Mouse (Mus musculus): Measurements from ENCODE around the gene Timp3. TPM values are rescaled to one million over a fixed set of nuclear protein-coding genes. Genes with fewer than 3 reads are reported as not detected.
A peak's percentile ranks its signal among the peaks of the same experiment; 100 is the strongest.

Gene Timp3
- polyA plus RNA-seq (2014; fragmentation: Nextera tagmentation; extraction: Ambion mirVana) = 20.2 and 20.7 TPM in 2 replicates

DNA sequence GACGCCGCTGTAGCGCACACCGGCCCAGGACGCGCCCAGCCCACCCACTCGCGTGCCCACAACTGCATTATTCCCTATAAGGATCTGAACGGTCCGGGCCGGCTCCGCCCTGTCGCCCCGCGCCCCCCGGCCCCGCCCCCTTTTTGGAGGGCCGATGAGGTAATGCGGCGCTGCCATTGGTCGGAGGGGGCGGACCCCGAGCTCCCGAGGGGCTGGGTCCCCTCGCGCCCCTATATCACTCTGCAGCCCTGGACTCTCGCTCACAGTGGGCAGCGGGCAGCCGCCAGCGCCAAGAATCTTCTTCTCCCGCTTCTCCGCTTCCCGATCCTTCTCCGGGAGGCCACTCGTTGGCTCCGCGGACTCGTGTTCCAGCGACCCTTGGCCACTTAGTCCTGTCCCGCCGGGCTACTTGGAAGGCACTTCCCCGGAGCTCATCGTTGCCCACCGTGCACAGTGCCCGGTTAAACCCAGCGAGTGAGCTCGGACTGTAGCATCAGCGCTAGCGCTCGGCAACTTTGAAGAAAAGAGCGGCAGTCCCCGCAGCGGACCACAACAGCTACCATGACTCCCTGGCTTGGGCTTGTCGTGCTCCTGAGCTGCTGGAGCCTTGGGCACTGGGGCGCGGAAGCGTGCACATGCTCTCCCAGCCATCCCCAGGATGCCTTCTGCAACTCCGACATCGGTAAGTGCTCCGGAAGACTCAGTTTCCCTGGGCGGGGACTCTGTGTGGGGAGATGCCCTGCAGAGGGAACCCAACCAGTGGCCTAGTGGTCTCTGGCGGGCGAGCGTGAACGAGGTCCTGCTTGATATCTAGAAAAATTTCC is at the start of gene Timp3:
Timp3 (plus strand) TSS at position 80 of the 824 bp plus-strand sequence.
- peak within 1 kb of the TSS; percentile 87 for H3K4me2 ChIP-seq
- peaks cover 18% of the 10 kb centered on the region for H3K4me1 ChIP-seq (ENCODE audit: control insufficient read depth, insufficient read depth, low read length)
- DNase-seq (ENCODE audit: low spot score, missing footprints) (peak; percentile 97), ATAC-seq (ENCODE audit: low FRiP score) (peak; percentile 89)
- no peaks in the 10 kb centered on the region for H3K36me3 ChIP-seq (ENCODE audit: control insufficient read depth, insufficient read depth, low read length)
- H3K4me3 ChIP-seq (ENCODE audit: low read depth, low read length) = peak within 1 kb of the TSS; percentile 38
- under 1% methylated on average over 63 of the region's 65 CpGs for WGBS
- H3K27me3 ChIP-seq (ENCODE audit: control insufficient read depth, insufficient read depth, low read length) = no peaks in the 10 kb centered on the region; the same call in 1 of the 2 replicates
- no peak within 1 kb of the TSS for H3K27ac ChIP-seq (ENCODE audit: low read depth, low read length)
- peak within 1 kb of the TSS; percentile 68 for H3K9ac ChIP-seq (ENCODE audit: low read length)
- no peaks in the 10 kb centered on the region for H3K9me3 ChIP-seq (ENCODE audit: control insufficient read depth, low read length)

DNA sequence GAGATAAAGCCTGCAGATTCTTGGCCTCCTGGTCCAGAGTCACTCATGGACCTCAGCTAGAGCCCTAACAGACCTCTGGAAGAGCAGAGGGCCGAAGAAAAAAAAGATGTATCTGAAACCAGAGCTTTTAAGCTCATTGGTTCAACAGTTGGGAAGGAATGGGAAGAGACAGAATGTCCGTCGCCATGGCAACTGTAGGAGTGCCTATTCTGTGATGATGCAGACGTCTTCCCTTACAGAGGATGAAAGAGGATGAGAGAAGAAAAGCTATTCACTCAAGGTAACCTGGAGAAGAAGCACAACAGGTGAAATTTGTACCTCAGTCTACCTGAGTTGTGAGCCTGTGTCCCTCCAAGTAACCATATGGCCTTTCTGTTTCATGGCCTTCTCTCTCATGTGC is 44.0 kb upstream of the Timp3 start:
- WGBS = 53% methylated on average over 4 of the region's 4 CpGs
- Histone ChIP-seq H3K4me3 (ENCODE audit: low read depth, low read length) (no peak overlapping the region), H3K4me1 (ENCODE audit: control insufficient read depth, insufficient read depth, low read length) (no peaks in the 10 kb centered on the region), H3K4me2 (no peak overlapping the region), H3K9me3 (ENCODE audit: control insufficient read depth, low read length) (no peaks in the 10 kb centered on the region), H3K36me3 (ENCODE audit: control insufficient read depth, insufficient read depth, low read length) (no peaks in the 10 kb centered on the region), H3K9ac (ENCODE audit: low read length) (no peak overlapping the region), H3K27ac (ENCODE audit: low read depth, low read length) (no peak overlapping the region), H3K27me3 (ENCODE audit: control insufficient read depth, insufficient read depth, low read length) (no peaks in the 10 kb centered on the region)
- DNase-seq (ENCODE audit: low spot score, missing footprints) (peak; percentile 75), ATAC-seq (ENCODE audit: low FRiP score) (no peak)

DNA sequence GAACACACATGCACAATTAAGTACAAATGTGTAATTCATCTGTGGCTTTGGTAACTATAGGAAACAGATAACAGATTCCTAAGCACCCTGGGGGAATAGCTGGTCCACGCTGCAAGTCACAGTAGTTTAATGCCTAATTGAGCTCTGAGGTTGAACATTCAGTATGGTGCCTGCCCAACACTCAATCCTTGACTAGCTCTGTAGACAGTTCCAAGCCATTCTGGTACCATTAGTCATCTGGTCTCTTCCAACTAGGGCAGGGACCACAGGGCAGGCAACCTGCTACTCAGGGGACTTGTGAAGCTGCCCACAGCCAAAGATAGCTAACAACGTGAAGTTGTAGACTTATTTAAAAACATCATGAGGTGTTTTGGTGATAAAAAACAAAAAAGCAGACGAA is 43.1 kb upstream of the Timp3 start:
- H3K9ac ChIP-seq (ENCODE audit: low read length) = no peak overlapping the region
- H3K9me3 ChIP-seq (ENCODE audit: control insufficient read depth, low read length) = no peaks in the 10 kb centered on the region
- 89% methylated on average over 3 of the region's 3 CpGs for WGBS
- no peak overlapping the region for H3K4me3 ChIP-seq (ENCODE audit: low read depth, low read length)
- no peaks in the 10 kb centered on the region for H3K36me3 ChIP-seq (ENCODE audit: control insufficient read depth, insufficient read depth, low read length)
- no peaks in the 10 kb centered on the region for H3K27me3 ChIP-seq (ENCODE audit: control insufficient read depth, insufficient read depth, low read length)
- H3K27ac ChIP-seq (ENCODE audit: low read depth, low read length) = no peak overlapping the region
- peak; percentile 47 for DNase-seq (ENCODE audit: low spot score, missing footprints)
- H3K4me1 ChIP-seq (ENCODE audit: control insufficient read depth, insufficient read depth, low read length) = no peaks in the 10 kb centered on the region
- no peak for ATAC-seq (ENCODE audit: low FRiP score)
- no peak overlapping the region for H3K4me2 ChIP-seq

DNA sequence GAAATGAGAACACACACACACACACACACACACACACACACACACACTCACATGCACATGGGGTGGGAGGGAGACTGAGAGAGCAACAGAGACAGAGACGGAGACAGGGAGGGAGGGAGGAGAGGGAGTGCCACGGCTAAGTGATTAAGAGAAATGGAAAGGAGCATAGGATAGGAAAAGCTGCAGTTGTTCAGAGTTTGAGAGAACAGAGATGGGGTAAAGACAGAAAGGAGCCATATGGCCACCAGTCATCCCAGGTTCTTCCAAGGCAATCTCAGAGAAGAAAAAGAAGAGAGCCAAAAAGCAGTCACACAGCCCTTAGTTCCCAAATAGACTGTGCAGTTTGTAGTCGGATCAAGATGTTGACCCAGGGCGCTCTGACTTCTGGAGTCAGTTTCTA is 42.1 kb upstream of the Timp3 start:
- no peak overlapping the region for H3K27ac ChIP-seq (ENCODE audit: low read depth, low read length)
- ATAC-seq (ENCODE audit: low FRiP score) = no peak
- H3K4me2 ChIP-seq = no peak overlapping the region
- H3K9ac ChIP-seq (ENCODE audit: low read length) = no peak overlapping the region
- H3K4me1 ChIP-seq (ENCODE audit: control insufficient read depth, insufficient read depth, low read length) = no peaks in the 10 kb centered on the region
- H3K27me3 ChIP-seq (ENCODE audit: control insufficient read depth, insufficient read depth, low read length) = no peaks in the 10 kb centered on the region
- H3K36me3 ChIP-seq (ENCODE audit: control insufficient read depth, insufficient read depth, low read length) = no peaks in the 10 kb centered on the region
- 88% methylated on average over 4 of the region's 4 CpGs for WGBS
- H3K9me3 ChIP-seq (ENCODE audit: control insufficient read depth, low read length) = no peaks in the 10 kb centered on the region
- DNase-seq (ENCODE audit: low spot score, missing footprints) = peak; percentile 31
- H3K4me3 ChIP-seq (ENCODE audit: low read depth, low read length) = no peak overlapping the region

DNA sequence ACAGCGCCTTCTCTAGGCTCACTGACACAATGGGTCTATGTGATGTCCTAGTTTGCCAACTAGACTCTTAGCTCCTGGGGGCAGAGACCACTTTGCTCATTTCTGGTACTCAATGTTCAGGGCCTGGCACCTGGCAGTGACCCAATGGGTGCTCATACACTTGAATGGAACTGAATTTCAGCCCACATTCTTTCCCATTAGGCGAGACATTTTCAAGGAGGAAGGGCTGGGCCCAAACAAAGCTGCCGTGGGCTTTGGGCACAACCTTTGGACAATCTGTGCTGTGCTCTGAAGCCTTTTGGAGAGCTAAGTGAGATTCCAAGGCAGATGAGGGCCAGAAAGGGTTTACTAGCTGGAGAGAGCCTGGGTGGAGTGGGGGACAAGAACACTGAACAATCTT is 41.2 kb upstream of the Timp3 start:
- Histone ChIP-seq H3K4me1 (ENCODE audit: control insufficient read depth, insufficient read depth, low read length) (no peaks in the 10 kb centered on the region), H3K27me3 (ENCODE audit: control insufficient read depth, insufficient read depth, low read length) (no peaks in the 10 kb centered on the region), H3K36me3 (ENCODE audit: control insufficient read depth, insufficient read depth, low read length) (no peaks in the 10 kb centered on the region), H3K9ac (ENCODE audit: low read length) (no peak overlapping the region), H3K4me2 (no peak overlapping the region), H3K9me3 (ENCODE audit: control insufficient read depth, low read length) (no peaks in the 10 kb centered on the region), H3K27ac (ENCODE audit: low read depth, low read length) (no peak overlapping the region), H3K4me3 (ENCODE audit: low read depth, low read length) (no peak overlapping the region)
- 81% methylated on average over 3 of the region's 3 CpGs for WGBS
- no peak for DNase-seq (ENCODE audit: low spot score, missing footprints)
- ATAC-seq (ENCODE audit: low FRiP score) = no peak

DNA sequence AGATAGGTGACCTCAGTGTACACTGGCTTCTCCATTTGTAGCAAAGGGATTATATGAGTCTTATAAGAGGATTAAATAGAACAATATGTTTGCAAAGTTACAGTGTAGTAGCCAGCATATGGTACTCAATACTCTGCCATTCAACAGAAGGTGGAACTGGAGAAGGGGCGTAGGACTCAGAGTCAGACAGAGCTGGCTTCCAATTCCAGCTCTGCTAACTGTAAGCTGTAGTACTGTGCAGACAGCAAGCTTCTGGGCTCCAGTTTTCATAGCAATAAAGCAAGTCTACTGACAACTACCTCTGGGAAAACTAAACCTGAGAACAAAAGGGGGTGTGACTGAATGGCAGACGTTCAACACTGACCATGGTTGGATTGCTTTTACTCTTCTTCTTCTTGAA is 38.4 kb upstream of the Timp3 start:
- DNase-seq (ENCODE audit: low spot score, missing footprints) = no peak
- no peaks in the 10 kb centered on the region for H3K4me1 ChIP-seq (ENCODE audit: control insufficient read depth, insufficient read depth, low read length)
- 90% methylated on average over 2 of the region's 2 CpGs for WGBS
- H3K9ac ChIP-seq (ENCODE audit: low read length) = no peak overlapping the region
- no peaks in the 10 kb centered on the region for H3K27me3 ChIP-seq (ENCODE audit: control insufficient read depth, insufficient read depth, low read length)
- H3K27ac ChIP-seq (ENCODE audit: low read depth, low read length) = no peak overlapping the region
- H3K4me2 ChIP-seq = no peak overlapping the region
- no peaks in the 10 kb centered on the region for H3K36me3 ChIP-seq (ENCODE audit: control insufficient read depth, insufficient read depth, low read length)
- H3K9me3 ChIP-seq (ENCODE audit: control insufficient read depth, low read length) = no peaks in the 10 kb centered on the region
- ATAC-seq (ENCODE audit: low FRiP score) = no peak
- H3K4me3 ChIP-seq (ENCODE audit: low read depth, low read length) = no peak overlapping the region

DNA sequence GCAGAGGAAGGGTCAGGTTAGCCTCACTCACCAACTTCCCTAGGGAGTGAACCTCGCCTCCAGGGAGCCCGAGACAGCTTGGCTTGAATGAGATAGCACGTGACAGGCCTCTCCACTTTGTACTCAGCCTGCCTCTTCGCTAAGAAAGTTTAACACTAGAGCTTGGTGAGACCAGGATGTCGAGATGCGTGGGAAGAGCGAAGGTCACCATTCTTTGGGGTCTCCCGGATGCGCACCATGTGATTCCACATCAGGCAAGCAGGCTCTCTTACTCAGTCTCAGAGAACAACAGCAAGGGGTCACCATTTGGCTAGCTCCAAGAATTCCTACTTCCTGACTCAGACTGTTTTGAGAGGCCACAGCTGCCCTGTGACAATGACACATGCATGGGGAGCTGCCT is 35.6 kb upstream of the Timp3 start:
- Histone ChIP-seq H3K4me2 (no peak overlapping the region), H3K36me3 (ENCODE audit: control insufficient read depth, insufficient read depth, low read length) (no peaks in the 10 kb centered on the region), H3K27ac (ENCODE audit: low read depth, low read length) (no peak overlapping the region), H3K4me1 (ENCODE audit: control insufficient read depth, insufficient read depth, low read length) (no peaks in the 10 kb centered on the region), H3K27me3 (ENCODE audit: control insufficient read depth, insufficient read depth, low read length) (no peaks in the 10 kb centered on the region), H3K9ac (ENCODE audit: low read length) (no peak overlapping the region), H3K9me3 (ENCODE audit: control insufficient read depth, low read length) (no peaks in the 10 kb centered on the region), H3K4me3 (ENCODE audit: low read depth, low read length) (no peak overlapping the region)
- ATAC-seq (ENCODE audit: low FRiP score) = no peak
- 86% methylated on average over 9 of the region's 9 CpGs for WGBS
- DNase-seq (ENCODE audit: low spot score, missing footprints) = no peak

DNA sequence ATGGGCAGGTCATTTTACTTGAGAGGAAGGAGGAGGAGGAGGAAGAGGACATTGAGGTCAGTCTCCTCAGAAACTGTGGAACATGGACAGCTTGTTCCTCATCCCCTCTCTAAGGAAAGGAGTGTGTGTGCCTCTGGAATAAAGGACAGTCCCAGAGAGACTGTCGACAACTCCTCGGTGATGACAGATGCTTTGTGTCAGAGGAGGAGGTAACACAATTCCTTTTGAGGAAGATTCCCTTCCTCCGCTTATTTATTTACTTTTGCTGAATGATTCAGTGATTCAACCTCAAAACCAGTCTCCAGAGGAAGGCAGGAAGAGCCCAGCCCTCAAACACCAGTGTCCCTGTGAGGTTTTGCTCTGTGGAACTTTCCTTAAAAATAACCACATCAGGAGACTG is 29.9 kb upstream of the Timp3 start:
- H3K4me2 ChIP-seq = no peak overlapping the region
- no peaks in the 10 kb centered on the region for H3K4me1 ChIP-seq (ENCODE audit: control insufficient read depth, insufficient read depth, low read length)
- ATAC-seq (ENCODE audit: low FRiP score) (no peak), DNase-seq (ENCODE audit: low spot score, missing footprints) (no peak)
- 75% methylated on average over 3 of the region's 3 CpGs for WGBS
- H3K9me3 ChIP-seq (ENCODE audit: control insufficient read depth, low read length) = no peaks in the 10 kb centered on the region
- no peaks in the 10 kb centered on the region for H3K27me3 ChIP-seq (ENCODE audit: control insufficient read depth, insufficient read depth, low read length)
- H3K4me3 ChIP-seq (ENCODE audit: low read depth, low read length) = no peak overlapping the region
- H3K9ac ChIP-seq (ENCODE audit: low read length) = no peak overlapping the region
- no peak overlapping the region for H3K27ac ChIP-seq (ENCODE audit: low read depth, low read length)
- H3K36me3 ChIP-seq (ENCODE audit: control insufficient read depth, insufficient read depth, low read length) = no peaks in the 10 kb centered on the region

DNA sequence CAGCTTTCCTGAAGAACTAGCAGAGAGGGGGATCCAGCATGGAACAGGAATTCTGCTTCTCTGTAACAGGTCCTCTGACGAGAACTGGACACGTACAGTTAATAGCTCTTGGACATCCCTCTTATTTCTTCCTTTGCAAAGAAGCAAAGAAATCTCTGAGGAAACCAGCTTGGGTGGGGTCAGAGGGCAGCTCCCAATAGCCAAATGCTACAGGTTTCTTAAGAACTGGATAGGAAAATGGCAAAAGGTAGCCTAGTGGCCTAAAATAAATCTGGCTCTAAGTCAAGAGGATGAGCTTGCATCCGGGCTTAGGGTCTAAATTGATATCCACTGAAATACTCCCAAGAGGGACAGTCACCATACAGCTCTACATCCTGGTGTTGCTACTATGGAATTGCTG is 27.3 kb upstream of the Timp3 start:
- Histone ChIP-seq H3K4me3 (ENCODE audit: low read depth, low read length) (no peak overlapping the region), H3K27me3 (ENCODE audit: control insufficient read depth, insufficient read depth, low read length) (no peaks in the 10 kb centered on the region), H3K4me1 (ENCODE audit: control insufficient read depth, insufficient read depth, low read length) (no peaks in the 10 kb centered on the region), H3K4me2 (no peak overlapping the region), H3K9me3 (ENCODE audit: control insufficient read depth, low read length) (no peaks in the 10 kb centered on the region), H3K36me3 (ENCODE audit: control insufficient read depth, insufficient read depth, low read length) (no peaks in the 10 kb centered on the region), H3K27ac (ENCODE audit: low read depth, low read length) (no peak overlapping the region), H3K9ac (ENCODE audit: low read length) (no peak overlapping the region)
- no peak for ATAC-seq (ENCODE audit: low FRiP score)
- DNase-seq (ENCODE audit: low spot score, missing footprints) = no peak
- WGBS = 86% methylated on average over 3 of the region's 3 CpGs
